Mouse (Mus musculus) lung, postnatal 10 days (tissue): ENCODE results near the gene Emilin1.
A peak's percentile ranks its signal among the peaks of the same experiment; 100 is the strongest.

ENCODE experiments used
- DNase-seq: peaks from one replicate; pipeline ENCODE4 v3.0.0; 2021

Emilin1 gene

GRCm38 (mm10) chr5:30908426-30909299, 4.5 kb upstream of the Emilin1 start:
- DNase-seq = peak; percentile 60

GRCm38 (mm10) chr5:30909300-30909659, 3.9 kb upstream of the Emilin1 start:
- DNase-seq = no peak

- no peak for DNase-seq
These were observed 3.3 kb upstream of the Emilin1 start for GRCm38 (mm10) chr5:30909863-30910262.

- DNase-seq = no peak
These were observed 2.7 kb upstream of the Emilin1 start for GRCm38 (mm10) chr5:30910481-30910880.

- peak; percentile 66 for DNase-seq
These were observed 1.0 kb upstream of the Emilin1 start for GRCm38 (mm10) chr5:30912156-30912555.

GRCm38 (mm10) chr5:30914101-30914635, 966 bp downstream of the Emilin1 start:
- DNase-seq = no peak

- no peak for DNase-seq
These were observed 1.6 kb downstream of the Emilin1 start for GRCm38 (mm10) chr5:30914849-30915248.

GRCm38 (mm10) chr5:30915456-30915855, 2.3 kb downstream of the Emilin1 start:
- DNase-seq = no peak

GRCm38 (mm10) chr5:30915974-30916433, 2.8 kb downstream of the Emilin1 start:
- DNase-seq = peak; percentile 96

GRCm38 (mm10) chr5:30916841-30917240, 3.6 kb downstream of the Emilin1 start:
- DNase-seq = no peak

- DNase-seq = no peak
These were observed 4.1 kb downstream of the Emilin1 start for GRCm38 (mm10) chr5:30917348-30917747.

GRCm38 (mm10) chr5:30917891-30918670, 4.9 kb downstream of the Emilin1 start:
- DNase-seq = no peak

- DNase-seq = no peak
These were observed 5.5 kb downstream of the Emilin1 start for GRCm38 (mm10) chr5:30918691-30919090.

- no peak for DNase-seq
These were observed 6.8 kb downstream of the Emilin1 start for GRCm38 (mm10) chr5:30919831-30920614.

- DNase-seq = no peak
These were observed 7.4 kb downstream of the Emilin1 start for GRCm38 (mm10) chr5:30920621-30921020.

GRCm38 (mm10) chr5:30921256-30922033, 8.2 kb downstream of the Emilin1 start, which contains the start of gene Khk:
Khk (plus strand) TSS chr5:30921431.
- peak; percentile 92 for DNase-seq

- no peak for DNase-seq
These were observed 9.4 kb downstream of the Emilin1 start for GRCm38 (mm10) chr5:30922581-30923041.

- no peak for DNase-seq
These were observed 9.9 kb downstream of the Emilin1 start for GRCm38 (mm10) chr5:30923119-30923518.

- no peak for DNase-seq
These were observed 11.4 kb downstream of the Emilin1 start for GRCm38 (mm10) chr5:30924614-30925013.

GRCm38 (mm10) chr5:30925217-30925616, 12.0 kb downstream of the Emilin1 start:
- no peak for DNase-seq

- no peak for DNase-seq
These were observed 12.9 kb downstream of the Emilin1 start for GRCm38 (mm10) chr5:30926073-30926472.
